Mouse (Mus musculus): Measurements from ENCODE around the gene Samd4b.

Samd4b gene

DNA sequence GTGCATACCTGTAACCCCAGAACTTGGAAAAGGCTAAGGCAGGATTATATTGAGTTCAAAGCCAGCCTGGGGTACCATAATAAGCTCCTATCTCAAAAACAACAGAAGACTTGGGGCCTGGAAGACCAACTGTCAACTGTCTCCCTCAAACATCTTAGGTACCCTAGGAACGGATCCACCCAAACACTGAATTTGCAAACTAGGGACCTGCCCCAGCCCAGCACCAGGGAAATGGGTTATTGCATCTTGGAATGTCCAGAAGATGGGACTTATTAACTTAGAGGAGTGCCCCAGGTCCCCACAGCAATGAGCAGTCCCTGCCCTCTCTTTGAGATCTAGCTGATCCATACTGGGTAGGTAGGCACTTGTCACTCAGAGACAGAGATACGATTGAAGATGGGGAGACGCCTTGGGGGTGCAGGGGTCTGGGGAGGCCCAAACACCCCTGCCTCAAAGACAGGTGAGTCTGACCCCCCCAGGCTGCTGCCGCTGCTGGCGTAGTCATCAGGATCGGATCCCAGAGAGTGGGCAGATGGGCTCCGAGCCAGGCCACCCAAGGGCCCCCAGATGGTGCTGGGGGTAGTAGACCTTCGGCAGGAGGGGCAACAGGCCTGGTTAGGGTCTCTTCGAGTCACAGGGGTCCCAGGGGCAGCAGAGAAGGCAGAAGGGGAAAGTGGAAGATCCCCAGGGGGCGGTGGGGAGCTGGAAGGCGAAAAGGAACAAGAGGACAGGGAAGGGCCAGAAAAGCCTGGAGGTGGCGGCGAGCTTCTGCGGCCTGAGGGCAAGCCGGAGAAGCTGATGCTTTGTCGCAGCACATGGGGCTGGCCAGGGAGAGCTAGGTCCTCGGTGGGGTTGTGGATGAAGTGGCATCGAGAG, 220.5 kb downstream of the Samd4b start:
- DNase-seq (ENCODE audit: low spot score in 2 of 2) = no peak

DNA sequence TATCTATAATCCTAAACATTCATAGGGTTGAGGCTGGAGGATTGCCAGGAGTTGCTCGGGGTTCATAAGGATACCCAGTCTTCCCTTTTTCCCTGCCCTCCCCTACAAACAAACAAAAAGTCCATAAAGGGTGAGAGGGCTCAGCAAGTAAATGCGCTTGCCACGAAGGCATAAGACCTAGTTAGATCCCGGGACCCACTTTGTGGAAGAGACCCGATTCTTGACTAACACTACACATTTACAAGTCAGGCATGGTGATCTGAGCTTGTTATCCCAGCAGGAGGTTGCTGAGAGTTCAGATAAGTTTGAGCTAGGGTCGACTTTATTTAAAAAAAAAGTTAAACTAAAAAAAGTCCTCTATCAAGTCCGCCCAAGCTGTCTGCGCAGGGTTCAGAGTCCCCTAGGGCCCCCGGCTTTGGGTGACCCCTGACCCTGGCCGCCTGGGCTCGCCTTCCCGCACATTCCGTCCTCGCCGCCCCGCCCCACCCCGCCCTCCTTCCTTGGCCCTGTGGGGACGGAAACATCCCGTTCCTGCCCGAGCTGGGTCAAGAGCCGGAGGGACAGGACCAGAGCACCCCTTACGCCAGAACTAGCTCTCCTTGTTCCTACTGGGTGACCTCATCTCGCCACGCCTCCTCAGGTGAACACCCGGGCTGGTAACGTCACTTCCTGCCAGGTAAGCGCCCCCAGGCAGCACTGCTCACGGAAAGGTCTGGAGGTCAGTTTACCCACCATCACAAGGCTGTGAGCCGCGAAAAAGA, 221.8 kb downstream of the Samd4b start:
- DNase-seq (ENCODE audit: low spot score in 2 of 2) = no peak

DNA sequence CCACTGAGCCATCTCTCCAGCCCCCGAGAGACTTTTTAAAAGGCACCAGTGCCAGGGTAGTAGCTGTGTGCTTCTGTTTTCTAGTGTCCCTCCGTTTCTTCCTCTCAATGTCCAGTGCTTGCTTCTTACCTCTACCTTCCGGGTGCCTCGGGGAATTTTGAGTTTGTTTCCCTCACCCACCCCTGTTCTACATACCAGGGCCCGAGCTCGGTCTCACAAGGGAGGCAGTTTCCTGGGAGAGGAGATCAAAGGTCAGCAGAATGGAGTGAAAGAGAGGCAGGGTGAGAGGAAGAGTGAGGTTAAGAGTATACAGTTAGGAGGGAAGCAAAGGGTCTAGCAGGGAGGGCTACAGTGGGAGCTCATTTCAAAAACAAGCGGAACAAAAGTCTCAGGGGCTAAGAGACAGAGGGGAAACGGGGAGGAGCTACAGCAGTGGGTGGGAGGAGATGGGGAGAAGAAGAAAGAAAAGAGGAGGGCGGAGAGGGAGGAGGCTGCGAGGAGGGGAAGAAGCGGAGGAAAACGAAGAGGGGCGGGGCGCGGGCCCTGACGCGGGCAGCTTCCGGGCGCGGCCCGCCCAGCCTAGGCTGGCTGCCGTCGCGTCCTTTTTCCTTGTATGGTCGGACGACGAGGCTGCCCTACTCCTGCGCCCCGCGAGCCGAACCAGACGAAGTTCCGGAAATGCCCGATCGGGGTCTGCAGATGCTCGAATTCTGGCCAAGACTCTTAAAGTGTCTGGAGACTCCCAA, 222.6 kb downstream of the Samd4b start:
- peak in 1 of 2 experiments; percentile 70 for DNase-seq (ENCODE audit: low spot score in 2 of 2)

GRCm38 (mm10) chr7:28374647-28375046, 223.3 kb downstream of the Samd4b start:
- DNase-seq (ENCODE audit: low spot score in 2 of 2) = no peak

DNA sequence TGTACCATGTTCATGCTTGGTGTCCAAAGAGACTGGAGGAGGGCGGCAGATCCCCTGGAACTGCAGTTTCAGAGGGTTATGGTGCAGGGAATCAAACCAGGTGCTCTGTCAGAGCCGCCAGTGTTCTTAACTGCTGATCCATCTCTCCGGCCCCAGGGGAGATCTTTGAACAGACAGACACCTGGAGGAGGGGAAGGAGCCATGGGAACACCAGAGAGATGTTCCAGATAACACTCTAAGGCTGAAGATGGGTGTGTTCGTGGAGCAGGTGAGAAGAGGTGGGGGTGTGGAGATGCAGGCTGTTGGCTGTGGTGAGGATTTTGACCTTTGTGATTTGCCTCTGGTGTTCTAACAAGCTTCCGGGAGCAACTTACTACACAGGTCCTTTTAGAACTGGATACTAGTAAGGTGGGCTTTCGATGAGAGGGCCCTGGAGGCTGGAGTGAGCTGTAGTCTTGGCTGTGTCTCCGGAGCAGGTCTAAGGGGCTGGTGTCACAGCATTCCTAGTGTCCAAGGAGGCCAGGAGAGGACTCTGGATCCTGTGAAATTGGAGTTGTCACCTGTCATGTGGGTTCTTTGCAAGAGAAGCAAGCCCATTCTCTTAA, 224.0 kb downstream of the Samd4b start:
- DNase-seq (ENCODE audit: low spot score in 2 of 2) = no peak

- peak in 1 of 2 experiments; percentile 85 for DNase-seq (ENCODE audit: low spot score in 2 of 2)
Observed at GRCm38 (mm10) chr7:28373131-28373581, 224.8 kb downstream of the Samd4b start.

DNA sequence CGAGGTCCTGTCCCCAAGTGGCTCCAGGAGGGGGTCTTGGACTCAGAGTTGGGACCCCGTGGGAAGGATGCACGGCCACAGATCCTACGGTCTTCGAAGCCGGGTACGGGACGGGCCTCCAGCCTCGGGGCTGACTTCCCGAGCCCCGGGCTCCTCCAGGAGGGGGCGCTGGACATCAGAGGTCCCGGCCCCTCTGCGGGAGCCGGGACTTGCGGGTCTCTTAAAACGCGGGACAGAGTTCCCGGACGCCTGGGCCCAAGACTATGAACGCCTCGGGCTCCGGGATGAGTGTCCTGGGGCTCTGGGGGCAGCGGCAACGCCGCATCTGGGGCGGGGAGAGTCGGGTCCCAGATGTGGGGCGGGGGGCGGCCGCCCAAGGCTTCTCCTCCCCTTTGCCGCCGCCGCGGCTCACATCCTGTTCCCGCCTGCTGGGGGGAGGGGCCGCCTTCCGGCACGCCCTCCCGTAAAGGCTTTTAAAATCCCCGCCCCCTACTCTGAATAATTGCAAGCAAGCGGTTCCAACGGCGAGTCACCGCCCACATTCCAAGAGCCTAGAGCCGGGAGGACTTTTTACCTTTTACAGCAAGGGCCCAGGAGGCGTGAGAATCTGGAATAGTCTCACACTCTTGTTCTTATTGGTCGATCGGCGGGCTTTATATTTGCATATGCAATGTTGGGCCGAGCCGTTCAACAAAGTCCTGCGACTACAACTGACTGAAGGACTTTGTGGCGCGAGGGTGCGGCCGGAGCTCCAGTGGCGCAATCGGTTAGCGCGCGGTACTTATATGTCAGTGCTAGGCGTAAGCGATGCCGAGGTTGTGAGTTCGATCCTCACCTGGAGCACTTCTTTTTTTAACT, 225.5 kb downstream of the Samd4b start, which contains the start of gene Plekhg2:
Gene Plekhg2, minus strand, starts transcription at position 349 of the 858 bp plus-strand sequence.
- peak; percentile 90 to 98 for DNase-seq (ENCODE audit: low spot score in 2 of 2)

- DNase-seq (ENCODE audit: low spot score in 2 of 2) = no peak
Observed at GRCm38 (mm10) chr7:28371514-28371989, 226.4 kb downstream of the Samd4b start.

GRCm38 (mm10) chr7:28370977-28371513, 226.9 kb downstream of the Samd4b start:
- no peak for DNase-seq (ENCODE audit: low spot score in 2 of 2)

DNA sequence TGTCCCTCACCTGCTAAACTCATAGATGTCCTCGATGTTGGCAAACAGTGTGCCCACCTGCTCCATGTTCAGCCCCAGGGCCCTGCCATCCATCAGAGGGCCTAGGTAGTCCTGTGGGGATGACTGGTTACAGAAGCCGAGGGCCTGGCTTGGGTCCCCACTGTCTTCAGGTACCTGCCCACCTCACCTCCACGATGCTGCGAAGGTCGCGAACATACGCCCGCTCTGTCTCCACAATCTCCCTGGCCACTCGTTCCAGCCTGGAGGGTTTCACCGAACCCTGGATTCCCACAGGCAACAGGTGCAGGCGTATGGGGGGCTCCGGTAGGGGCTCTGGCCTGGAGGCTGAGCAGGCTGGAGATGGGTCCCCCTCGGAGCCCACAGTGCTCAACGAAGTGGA, 227.9 kb downstream of the Samd4b start:
- DNase-seq (ENCODE audit: low spot score in 2 of 2) = no peak

DNA sequence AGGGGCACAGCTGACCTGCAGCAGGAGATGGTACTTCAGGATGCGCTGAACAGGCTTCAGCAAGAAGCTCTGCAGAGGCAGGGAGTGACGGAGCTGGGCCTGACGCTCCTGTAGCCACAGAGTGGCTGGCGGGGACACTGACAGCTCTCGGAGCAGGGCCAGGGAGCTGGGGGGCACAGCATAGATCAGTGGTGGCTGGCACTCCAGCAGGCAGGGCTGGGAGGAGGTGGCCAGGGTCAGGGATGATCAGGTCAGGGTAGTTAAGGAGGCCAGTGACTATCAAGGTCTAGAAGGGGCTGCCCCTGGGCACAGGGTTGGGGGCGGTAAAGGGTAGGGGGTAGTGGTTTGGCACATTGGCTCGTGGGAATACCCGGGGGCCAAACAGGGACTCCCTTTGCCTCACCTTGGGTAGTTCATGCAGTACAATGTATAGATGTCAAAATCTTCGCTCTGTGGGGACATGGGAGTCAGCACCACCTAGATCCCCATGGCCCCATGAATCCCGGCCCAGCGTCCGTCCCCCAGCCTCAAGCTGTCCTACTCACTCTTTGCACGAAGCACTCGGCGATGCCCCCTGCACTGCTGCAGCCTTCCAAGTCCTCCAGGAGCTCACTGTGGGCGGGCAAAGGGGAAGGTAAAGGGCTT, 229.5 kb downstream of the Samd4b start:
- DNase-seq (ENCODE audit: low spot score in 2 of 2) = no peak

DNA sequence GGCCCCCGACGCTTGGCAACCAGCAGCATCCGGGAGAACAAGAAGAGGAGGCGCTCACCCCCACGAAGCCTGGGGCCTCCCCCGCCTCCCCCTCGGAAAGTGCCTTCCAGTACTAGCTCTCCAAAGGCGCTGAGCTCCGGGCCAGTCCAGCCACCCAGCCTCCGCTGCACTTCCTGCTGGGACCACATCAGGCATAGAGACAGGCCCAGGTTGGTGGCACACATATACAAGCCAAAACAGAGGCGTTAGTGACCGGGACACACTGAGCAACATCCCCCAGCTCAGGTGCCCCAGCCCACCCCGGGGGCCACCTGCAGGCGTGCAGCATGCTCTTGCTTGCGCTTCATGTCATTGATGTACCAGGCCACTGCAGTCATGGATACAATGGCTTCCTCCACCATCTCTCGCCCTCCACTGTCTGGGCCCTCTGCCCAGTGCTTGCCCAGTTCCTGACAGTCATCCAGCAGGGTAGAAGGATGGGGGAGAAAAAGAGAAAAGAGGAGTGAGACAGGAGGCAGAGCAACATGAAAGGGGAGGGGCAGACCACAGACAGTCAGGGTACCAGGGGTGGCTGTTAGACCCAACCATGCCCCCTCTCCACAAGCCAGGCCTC, 230.2 kb downstream of the Samd4b start:
- no peak for DNase-seq (ENCODE audit: low spot score in 2 of 2)

DNA sequence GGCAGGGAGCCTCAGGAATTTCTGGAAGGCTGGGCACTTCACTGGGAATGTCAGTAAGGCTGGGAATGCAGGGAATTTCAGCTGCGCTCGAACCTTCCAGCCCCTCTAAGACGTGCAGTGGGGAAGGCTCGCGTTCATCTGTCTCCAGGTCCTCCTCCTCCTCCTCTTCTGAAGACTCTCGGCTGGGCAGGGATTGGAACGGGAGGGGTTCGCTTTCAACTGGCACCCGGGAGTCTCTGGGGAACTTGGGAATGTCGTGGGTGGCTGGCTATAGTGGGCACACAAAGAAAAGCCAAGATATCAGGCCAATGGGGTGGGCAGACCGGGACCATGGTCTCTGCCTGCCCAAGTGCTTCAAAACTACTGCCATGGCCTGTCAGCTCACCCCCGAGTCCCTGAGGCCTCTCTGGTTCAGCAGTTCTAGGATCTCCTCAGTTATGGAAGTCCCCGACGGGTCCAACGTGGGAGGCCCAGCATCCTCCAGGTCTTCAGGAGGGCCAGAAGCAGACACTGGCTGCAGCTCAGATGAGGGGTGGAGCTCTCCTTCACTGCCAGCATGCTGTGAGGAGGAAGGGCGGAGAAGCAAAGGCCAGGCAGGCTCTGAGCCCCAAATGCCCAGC, 235.4 kb downstream of the Samd4b start:
- DNase-seq (ENCODE audit: low spot score in 2 of 2) = no peak

- DNase-seq (ENCODE audit: low spot score in 2 of 2) = no peak
Observed at GRCm38 (mm10) chr7:28361647-28362341, 236.2 kb downstream of the Samd4b start.

GRCm38 (mm10) chr7:28360291-28360690, 237.7 kb downstream of the Samd4b start:
- DNase-seq (ENCODE audit: low spot score in 2 of 2) = no peak

GRCm38 (mm10) chr7:28359854-28360253, 238.1 kb downstream of the Samd4b start:
- no peak for DNase-seq (ENCODE audit: low spot score in 2 of 2)

- no peak for DNase-seq (ENCODE audit: low spot score in 2 of 2)
Observed at GRCm38 (mm10) chr7:28358431-28358830, 239.5 kb downstream of the Samd4b start.

DNA sequence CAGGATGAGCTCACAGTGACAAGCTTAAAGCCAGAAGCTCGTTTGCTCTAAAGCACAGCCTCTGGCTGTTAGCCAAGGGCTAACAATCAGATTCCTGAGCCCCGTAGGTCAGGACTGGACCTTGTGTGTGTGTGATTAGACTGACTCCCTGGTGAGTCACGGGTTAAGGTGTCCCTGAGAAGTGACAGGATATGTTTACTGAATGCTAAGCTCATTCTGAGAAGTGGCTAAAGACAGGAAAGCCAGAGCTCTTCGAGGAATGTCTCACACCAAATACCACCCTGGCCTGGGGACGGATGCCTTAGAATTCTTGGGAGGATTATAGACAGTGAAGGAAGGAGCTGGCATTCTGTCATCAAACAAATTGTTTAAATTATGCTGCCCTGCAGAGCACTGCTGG, 240.0 kb downstream of the Samd4b start:
- no peak for DNase-seq (ENCODE audit: low spot score in 2 of 2)

Data from left cerebral cortex, adult 9 months (tissue).